Mouse (Mus musculus): ENCODE measurements at regions not wholly inside any gene's neighbourhood (a gene's known extent, or its start where the extent isn't known, plus 50 kb on each side); places are given as distances from the start of the nearest gene placed in this dataset.
A peak's percentile ranks its signal among the peaks of the same experiment; 100 is the strongest.

DNA sequence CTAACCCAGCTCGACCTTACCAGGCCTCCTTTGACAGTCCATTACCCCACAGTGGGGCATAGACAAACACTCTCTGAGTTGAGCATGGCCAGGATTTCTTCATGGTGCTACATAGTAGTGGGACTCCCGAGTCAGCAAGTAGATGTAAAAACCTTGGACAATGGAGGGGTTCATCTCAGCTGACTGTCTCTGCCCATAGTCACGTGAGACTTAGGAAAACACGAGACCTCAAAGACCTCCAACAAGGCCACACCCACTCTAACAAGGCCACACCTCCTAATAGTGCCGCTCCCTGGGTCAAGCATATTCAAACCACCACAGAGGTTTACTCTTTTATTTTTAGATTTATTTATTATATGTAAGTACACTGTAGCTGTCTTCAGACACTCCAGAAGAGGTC lies 52.5 kb upstream of the Cldn24 start:
- no peak for DNase-seq (ENCODE audit: low spot score)

DNA sequence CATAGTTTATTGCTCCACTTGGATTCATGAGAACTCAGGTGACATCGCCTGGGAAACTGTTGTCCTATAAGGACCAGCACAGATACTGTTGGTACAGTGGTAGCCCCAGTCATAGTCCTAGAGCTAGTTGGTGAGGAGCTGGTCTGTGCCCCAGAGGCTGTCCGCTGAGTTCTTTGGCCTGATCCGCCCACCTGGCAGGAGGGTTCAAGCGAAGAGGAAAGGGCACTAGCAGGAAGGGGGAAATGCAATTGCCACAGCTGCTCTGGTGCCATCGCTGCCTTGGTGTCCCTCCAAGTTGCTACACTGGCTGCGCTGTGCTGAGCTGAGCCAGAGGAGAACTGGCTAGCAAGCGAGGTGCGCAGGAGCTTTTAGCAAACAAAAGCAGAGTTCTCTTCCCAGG lies 53.2 kb upstream of the Cldn24 start:
- DNase-seq (ENCODE audit: low spot score), result no peak

DNA sequence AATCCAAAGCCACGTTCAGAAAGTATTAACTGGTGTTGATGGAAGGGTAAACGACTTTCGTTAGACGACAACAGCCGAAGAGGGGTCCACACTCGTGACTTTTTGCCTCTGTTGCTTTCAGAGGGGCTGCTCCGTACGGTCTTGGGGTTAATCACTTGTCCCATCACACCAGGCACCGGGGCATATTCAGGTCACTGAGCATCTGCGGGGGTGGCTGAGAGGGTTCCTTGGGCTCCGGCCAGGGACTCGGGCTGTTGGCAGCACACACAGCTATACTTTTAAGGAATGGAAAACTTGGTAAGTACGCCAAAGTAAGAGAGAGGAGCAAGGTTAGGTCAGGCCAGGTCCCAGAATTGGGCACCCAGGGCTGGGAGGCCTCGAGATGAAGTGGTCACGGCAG lies 50.7 kb upstream of the Cdkn2aip start:
- DNase-seq (ENCODE audit: low spot score), result peak; percentile 39

- DNase-seq (ENCODE audit: low spot score), result no peak
Observed at GRCm38 (mm10) chr8:47764068-47764467, 50.3 kb upstream of the Cdkn2aip start.
